Mouse (Mus musculus): ENCODE measurements around the gene Zfp296.
A peak's percentile ranks its signal among the peaks of the same experiment; 100 is the strongest.
"Not testable (repeated sequence)": the region's sequence is repeated elsewhere in the genome, so short reads cannot be mapped to it uniquely, and the experiment has no call there.

The Zfp296 gene

DNA sequence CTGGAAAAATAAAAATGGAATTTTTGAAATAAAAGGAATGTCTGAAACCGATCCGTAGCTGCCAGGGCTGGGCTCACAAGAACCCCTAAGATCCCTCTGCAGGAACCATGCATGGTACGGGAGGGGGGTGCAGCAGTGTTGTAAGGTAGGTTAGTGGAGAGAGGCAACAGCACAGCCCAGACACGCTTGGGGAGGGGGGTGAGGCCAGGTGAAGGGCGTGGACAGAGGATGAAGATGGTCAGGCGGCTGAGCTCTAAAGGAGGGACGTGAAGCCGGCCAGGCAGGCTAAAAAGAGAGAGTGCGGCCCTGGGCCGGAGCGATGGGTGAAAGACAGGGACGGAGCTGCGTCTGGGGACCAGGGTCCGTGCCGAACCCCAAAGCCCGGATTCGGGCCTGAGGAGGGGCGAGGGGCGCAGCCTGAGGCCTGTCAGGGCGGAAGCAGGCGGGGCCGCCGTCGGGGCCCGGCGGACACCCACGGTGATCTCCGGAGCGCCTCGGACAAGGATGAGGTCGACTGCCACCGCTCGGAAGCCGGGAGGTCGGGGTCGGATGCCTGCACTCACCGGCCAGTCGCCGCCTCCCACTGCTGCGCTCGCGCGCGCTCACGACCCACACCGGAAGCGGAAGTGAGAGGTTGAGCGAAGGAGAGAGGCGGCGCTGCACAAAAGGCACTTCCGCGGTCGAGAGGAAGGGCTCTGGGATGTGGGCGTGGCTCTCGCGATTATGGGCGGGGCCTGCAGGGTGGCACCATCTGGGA is 26.9 kb downstream of the Zfp296 start, which contains the start of gene Clasrp:
Gene Clasrp (minus strand): TSS at position 638 of the 757 bp plus-strand sequence.
- DNase-seq (ENCODE audit: low read depth in 2 of 2, low spot score in 2 of 2): peak; percentile 91 to 95

DNA sequence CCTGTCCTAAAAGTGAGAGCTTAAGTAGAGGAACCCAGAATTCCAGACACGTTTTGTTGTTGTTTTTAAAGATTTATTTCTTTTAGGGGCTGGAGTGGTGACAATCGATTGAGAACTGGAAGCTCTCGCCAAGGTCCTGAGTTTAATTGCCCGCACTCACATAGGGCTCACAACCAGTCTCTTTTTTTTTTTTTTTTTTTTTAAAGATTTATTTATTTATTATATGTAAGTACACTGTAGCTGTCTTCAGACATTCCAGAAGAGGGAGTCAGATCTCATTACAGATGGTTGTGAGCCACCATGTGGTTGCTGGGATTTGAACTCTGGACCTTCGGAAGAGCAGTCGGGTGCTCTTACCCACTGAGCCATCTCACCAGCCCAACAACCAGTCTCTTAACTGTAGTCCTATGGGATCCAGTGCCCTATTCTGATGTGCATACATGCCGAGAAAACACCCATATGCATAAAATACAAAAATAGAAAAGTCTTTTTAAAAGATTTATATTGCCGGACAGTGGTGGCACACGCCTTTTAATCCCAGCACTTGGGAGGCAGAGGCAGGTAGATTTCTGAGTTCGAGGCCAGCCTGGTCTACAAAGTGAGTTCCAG is 27.6 kb downstream of the Zfp296 start:
- not testable (repeated sequence) for DNase-seq (ENCODE audit: low read depth in 2 of 2, low spot score in 2 of 2)

DNA sequence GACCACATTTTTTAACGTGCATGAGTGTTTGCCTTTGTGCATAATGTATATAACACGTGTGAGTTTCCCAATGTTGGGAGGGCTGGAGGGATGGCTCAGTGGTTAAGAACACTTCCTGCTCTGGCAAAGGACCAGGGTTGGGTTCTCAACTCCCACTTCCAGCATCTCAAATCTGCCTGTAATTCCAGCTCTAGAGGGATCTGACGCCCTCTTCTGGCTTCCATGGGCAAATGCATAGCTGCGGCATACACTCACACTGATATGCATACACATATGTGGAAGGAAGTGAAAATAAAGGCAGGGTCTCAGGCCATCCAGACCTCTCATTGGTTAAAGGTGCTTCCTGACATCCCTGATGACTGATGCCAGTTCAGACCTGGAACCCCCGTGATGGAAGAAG is 30.2 kb downstream of the Zfp296 start:
- DNase-seq (ENCODE audit: low read depth in 2 of 2, low spot score in 2 of 2): no peak

DNA sequence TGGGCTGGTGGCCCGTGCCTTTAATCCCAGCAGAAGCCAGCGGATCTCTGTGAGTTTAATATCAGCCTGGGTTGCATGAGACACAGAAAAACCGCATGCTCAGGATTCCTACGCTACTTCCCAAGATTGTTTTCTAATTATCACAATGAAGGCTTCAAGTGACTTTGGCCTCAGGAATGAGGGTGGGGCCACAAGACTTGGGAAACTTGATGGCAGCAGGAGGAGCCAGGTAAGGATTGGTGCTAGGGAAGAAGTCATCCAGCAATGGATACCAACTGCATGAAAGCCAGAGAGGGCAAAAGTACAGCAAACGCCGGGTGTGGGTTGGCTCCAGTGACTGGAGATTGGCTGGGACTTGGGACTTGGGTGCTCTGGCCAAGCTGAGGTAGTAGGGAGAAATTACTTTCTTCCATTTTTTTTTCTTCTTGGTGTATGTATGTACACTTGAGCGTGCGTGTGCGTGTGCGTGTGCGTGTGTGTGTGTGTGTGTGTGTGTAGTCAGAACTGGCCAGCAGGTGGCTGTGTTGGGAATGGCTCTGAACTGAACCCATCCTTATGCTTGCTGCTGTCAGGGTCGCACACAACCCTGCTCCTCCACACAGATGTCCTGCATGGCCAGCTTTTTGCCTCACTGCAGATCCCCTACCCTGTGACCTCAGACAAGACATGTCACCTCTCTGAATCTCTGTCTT is 32.7 kb downstream of the Zfp296 start:
- DNase-seq (ENCODE audit: low read depth in 2 of 2, low spot score in 2 of 2): no peak

DNA sequence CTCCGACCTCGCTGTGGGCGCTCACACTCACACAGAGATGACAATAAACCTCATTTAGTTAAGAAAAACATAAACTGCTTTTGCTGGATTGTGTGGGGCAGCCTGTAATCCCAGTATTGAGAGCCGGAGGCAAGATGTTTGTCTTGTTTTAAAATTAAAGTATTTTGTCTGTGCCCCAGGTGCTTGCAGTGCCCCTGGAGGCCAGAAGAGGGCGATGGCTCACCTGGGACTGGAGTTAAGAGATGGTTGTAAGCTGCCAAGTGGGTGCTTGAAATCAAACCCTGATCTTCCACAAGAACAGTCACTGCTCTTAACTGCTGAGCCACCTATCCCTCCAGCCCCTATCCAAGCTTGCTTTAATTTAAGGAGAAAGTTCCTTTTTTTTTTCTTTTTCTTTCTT is 33.9 kb downstream of the Zfp296 start:
- DNase-seq (ENCODE audit: low read depth in 2 of 2, low spot score in 2 of 2): no peak

DNA sequence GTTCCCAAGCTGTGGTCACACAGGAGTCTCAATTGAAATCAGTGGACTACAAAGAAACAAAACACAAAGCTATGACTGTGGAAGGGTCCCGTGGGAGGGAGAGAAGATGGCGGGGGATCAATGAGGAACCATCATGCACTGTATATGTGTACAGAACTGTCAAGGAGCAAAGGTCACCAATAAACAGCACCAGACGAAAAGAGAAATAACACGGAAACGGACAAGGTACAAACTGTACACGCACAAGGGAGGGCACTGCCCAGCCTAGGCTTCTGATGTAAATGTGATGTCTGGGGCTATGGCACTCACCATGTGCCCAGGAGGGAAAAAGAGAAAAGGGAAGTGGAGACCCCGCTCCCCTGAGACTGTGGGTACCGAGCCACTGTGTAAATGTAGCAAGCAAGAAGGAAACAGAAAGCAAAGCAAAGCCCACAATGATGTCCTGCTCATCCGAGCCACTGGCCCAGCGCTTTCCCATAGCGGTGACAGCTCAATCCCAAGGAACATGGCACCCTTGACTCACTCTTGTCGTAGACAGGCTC is 38.0 kb downstream of the Zfp296 start:
- no peak for DNase-seq (ENCODE audit: low read depth in 2 of 2, low spot score in 2 of 2)

DNA sequence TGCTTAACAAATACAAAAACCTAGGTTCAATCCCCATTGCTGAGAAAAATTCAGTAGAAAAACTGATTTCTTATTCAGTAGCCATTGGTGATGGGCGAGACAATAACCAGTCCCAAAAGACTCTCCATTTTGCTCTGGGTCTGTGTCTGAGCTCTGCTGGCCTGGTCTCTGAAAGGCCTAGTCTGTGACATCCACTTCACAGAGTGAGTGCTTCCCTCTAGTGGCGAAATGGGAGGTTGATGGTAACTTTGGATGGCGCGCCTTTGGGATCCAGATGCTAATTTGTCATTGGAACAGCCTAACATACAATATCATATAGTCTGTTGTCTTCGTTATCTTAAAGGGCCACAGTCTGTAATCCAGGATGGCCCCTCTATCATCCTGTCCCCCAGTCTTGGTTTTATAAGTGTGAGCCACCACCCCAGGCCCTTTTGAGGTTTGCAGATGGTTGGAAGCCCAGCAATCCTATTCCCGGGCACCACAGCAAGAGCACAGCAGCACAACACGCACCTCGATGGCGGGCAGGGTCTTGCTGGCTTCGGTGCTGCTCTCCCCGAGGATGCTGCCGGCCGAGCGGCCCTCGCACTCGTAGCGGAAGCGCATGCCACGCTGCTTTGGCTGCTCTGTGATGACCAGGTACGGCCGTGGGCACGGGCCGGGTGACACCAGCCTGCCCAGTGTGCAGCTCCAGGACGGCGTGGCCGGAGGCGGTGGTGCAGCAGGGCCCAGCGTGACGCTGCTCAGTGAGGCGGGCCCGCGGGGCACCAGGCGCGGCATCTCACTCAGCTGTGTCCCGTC is 42.1 kb downstream of the Zfp296 start:
- DNase-seq (ENCODE audit: low read depth in 2 of 2, low spot score in 2 of 2): peak; percentile 58 to 70

DNA sequence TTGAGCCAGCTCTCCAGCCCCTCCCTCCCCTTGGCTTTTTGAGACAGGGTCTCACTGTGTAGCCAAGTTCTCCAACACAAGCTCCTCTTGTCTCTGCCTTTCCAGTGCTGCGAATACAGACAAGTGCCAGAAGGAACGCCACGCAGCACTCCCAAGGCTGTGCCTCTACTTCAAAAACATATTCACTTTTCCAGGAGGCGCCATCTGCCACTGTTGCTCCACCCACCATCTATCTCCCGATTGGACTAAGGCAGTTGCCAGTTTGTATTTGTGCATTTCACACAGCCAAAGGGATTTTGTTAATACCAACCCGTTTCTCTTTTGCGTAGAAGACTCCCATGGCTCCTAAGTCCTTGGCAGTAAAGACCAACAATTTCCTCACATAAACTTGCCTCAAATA is 43.7 kb downstream of the Zfp296 start:
- no peak for DNase-seq (ENCODE audit: low read depth in 2 of 2, low spot score in 2 of 2)

DNA sequence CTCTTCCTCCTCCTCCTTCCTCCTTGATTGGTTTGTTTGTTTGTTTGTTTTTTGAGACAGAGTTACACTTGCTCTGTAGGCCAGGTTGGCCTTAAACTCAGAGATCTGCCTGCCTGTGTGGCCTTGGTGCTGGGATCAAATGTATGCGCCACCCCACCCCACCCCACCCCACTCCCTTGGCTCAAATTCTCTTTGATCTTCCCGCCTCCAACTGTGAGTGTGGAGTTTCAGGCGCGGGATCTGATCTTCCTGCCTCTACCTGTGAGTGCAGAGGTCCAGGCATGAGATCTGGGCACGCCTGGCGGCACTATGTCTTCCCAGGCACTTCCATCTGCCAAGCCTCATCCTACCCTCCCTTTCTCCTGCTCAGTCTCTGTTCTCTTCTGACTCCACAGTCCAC is 45.2 kb downstream of the Zfp296 start:
- DNase-seq (ENCODE audit: low read depth in 2 of 2, low spot score in 2 of 2): no peak

DNA sequence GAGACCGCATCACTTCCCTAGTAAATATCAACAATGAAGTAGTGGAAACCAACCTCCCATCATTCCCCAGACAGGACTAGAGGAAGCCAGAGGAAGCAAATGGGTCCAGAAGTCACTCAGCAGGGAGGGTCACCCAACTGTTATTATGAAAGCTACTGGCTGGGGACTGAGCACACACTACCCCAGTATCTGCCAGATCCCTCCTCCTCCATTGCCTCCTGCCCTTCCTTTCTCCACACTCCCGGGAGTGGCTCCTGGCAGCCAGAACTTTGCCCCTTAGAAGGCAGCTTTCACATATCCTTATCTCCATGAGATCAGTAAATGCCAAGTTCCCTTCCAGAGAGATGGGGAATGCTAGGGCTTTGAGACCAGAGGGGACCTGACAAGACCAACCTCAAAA is 46.3 kb downstream of the Zfp296 start:
- no peak for DNase-seq (ENCODE audit: low read depth in 2 of 2, low spot score in 2 of 2)

DNA sequence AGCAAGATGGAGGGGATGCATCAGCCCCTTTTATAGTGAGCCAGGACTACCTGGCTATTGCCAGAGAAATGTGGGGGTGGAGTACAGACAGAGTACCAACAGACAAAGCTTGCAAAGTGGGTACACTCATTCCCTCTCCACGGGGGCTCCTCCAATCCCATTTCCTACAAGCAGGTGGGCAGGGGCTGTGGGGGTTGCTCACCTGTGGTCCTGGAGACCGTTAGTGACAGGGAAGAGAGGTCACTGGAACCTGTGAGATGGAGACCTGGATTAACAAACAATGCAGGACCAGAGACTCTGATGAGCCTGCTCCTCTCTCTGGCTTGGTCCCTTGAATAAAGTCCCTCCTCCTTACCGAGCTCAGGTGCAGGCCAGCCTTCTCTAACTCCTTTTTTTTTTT is 50.6 kb downstream of the Zfp296 start:
- no peak for DNase-seq (ENCODE audit: low read depth in 2 of 2, low spot score in 2 of 2)

DNA sequence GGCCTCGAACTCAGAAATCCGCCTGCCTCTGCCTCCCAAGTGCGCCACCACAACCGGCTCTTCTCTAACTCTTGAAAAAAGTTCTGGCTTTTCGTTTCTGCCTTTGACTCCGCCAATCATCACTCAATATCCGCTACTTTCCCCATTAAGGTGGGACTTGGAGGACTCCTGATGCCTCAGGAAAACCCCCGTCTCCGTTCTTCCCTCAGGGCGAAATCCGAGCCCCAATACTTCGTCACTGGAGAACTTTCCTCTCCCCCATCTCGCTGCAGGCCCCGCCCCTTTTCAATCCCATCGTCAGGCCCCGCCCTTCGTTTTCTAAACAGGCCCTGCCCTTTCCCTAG is 51.1 kb downstream of the Zfp296 start:
- DNase-seq (ENCODE audit: low read depth in 2 of 2, low spot score in 2 of 2): no peak

DNA sequence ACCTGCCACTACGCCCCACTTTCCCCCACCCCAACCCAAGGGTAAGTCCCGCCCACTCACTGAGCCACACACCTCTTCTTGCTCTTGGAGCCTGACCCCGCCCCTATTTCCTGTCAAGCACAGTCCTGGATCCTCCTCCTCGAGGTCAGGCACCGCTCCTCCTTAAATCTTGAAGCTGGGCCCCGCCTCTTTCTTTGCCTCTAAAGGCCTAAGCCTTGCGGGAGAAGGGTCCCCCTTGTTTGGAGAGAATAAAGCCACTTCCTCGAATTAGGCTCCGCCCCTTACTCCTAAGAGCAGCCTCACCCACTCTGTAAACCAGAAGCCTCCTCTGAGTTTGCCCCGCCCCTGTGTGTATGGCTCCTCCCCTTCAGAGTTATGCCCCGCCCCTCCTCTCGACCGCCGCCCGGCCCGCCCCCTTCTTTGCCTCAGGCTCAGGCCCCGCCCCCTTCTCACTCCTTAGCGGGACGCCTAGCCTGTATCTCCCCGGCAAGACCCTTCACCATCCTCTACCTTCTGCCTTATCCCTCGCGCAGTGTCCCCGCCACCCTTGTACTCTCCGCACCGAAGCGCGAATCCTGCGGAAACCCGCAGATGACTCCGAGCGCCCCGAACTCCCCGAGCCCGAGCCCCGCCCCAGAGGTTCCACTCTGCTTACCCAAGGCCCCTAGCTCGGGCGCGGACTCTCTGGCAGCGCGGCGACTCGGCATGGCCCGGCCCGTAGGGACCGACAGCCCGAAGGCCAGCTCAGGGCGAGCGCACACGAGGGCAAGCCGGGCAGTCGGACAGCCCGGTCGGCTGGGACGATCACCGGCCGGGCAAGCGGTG is 51.7 kb downstream of the Zfp296 start:
- DNase-seq (ENCODE audit: low read depth in 2 of 2, low spot score in 2 of 2): peak; percentile 95 to 97

DNA sequence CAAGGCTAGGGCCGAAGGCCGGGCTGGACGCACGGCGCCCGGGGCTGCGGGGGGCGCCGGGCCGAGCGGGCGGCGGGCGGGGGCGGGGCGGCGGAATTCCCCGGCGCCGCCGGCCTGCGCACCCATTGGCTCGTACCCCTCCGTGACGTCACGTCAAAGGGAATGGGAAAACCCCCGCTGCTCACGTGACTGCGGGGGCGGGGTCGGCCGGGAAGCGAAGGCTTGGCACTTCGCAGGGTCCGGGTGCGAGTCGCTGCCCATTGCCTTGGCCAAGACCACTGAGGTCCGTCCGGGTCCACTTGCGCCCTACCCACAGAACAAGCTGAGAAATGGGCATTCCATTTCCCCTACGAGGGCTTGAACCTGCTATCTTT is 52.3 kb downstream of the Zfp296 start, which contains the start of gene Relb:
Gene Relb (minus strand): TSS at position 78 of the 374 bp plus-strand sequence.
- DNase-seq (ENCODE audit: low read depth in 2 of 2, low spot score in 2 of 2): peak; percentile 82
